Mouse (Mus musculus) heart, embryonic 16.5 days (tissue): ENCODE data around the gene Slc1a7. TPM values are rescaled to one million over a fixed set of nuclear protein-coding genes. Genes with fewer than 3 reads are reported as not detected.

Experiments
- ATAC-seq: fragments of 200-750 bp; cut with Nextera tagmentation; replicated peaks from 2 replicates; pipeline ENCODE4 v1.8.0; 2017; ENCODE audit warnings: moderate number of reproducible peaks; ENCODE audit not compliant: insufficient read depth, low FRiP score; ENCODE audit errors: extremely low read depth
- H3K27ac ChIP-seq: fragments of 300-500 bp; sonication (generic); 2 replicates; pipeline ENCODE4 v1.5.1; 2014; ENCODE audit warnings: mild to moderate bottlenecking, low read length, control low read depth, moderate library complexity
- H3K27me3 ChIP-seq: fragments of 300-500 bp; sonication (generic); 2 replicates; pipeline ENCODE4 v1.6.1; 2014; ENCODE audit warnings: low read length, mixed read lengths; ENCODE audit not compliant: control insufficient read depth, insufficient read depth
- H3K36me3 ChIP-seq: fragments of 300-500 bp; sonication (generic); 2 replicates; pipeline ENCODE4 v1.6.1; 2014; ENCODE audit not compliant: control insufficient read depth, insufficient read depth
- H3K4me1 ChIP-seq: fragments of 300-500 bp; sonication (generic); 2 replicates; pipeline ENCODE4 v1.6.1; 2014; ENCODE audit warnings: low read length, mixed read lengths; ENCODE audit not compliant: control insufficient read depth, insufficient read depth
- H3K4me2 ChIP-seq: fragments of 300-500 bp; sonication (generic); 2 replicates; pipeline ENCODE4 v1.6.1; 2014; ENCODE audit warnings: low read depth, mild to moderate bottlenecking, control low read depth, low read length
- H3K4me3 ChIP-seq: fragments of 300-500 bp; sonication (generic); 2 replicates; pipeline ENCODE4 v1.5.1; 2014; ENCODE audit warnings: mild to moderate bottlenecking, control low read depth, low read length
- H3K9ac ChIP-seq: fragments of 300-500 bp; sonication (generic); 2 replicates; pipeline ENCODE4 v1.6.1; 2014; ENCODE audit warnings: low read length, control low read depth
- H3K9me3 ChIP-seq: fragments of 300-500 bp; sonication (generic); replicated peaks from 2 replicates; pipeline ENCODE4 v1.6.1; 2016; ENCODE audit warnings: low read length; ENCODE audit not compliant: control insufficient read depth
- WGBS: fragments of 180-500 bp; shearing (Covaris S2); extraction: QIAGEN DNeasy Blood & Tissue Kit; methylation state at CpG from one replicate; pipeline ENCODE4 v1.1.7; 2014; 5-methylcytosine and 5-hydroxymethylcytosine counted together
- polyA plus RNA-seq: library from polyadenylated mRNA; unstranded; fragments of >200 nt; fragmentation: Nextera tagmentation; extraction: Ambion mirVana; gene quantifications from 2 replicates; pipeline ENCODE4 v1.2.1, GENCODE M21; 2015

The Slc1a7 gene
- polyA plus RNA-seq, 1 experiment from 2014 or later: not detected

GRCm38 (mm10) chr4:108025269-108025668, 57.1 kb downstream of the Slc1a7 start:
- Histone ChIP-seq H3K4me1 (no peaks in the 10 kb centered on the region), H3K27me3 (peaks cover 6% of the 10 kb centered on the region), H3K4me3 (no peak overlapping the region), H3K27ac (no peak overlapping the region), H3K9me3 (0 out of 2 replicates have a peak, but pooled peaks cover 5% of the 10 kb centered on the region), H3K4me2 (peak overlapping the region; percentile 40; the same call in 1 of the 2 replicates), H3K9ac (no peak overlapping the region), H3K36me3 (no peaks in the 10 kb centered on the region)
- no peak for ATAC-seq
- 10% methylated on average over 10 of the region's 10 CpGs for WGBS

DNA sequence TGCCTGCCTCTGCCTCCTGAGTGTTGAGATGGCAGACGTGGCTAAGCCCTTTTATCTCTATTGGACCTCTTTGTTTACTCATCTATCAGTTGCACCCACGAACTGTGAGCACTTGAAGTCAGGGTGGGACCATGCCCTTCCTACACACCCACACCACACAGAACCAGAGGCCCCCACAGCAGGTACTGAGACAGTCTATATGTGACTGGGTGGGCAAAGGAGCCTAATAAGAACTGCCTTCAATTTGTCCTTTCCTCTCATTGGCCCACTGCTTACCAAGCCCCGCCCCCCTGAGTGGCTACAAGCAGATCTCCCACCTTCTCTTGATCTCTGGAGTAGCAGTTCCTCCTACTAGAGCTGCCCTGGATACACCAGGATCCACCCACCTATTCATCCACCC, 58.1 kb downstream of the Slc1a7 start:
- H3K9ac ChIP-seq: no peak overlapping the region
- 39% methylated on average over 3 of the region's 3 CpGs for WGBS
- peaks cover 16% of the 10 kb centered on the region for H3K27me3 ChIP-seq
- no peak overlapping the region for H3K4me3 ChIP-seq
- no peak for ATAC-seq
- H3K4me1 ChIP-seq: 0 out of 2 replicates have a peak, but pooled peaks cover 1% of the 10 kb centered on the region
- no peaks in the 10 kb centered on the region for H3K36me3 ChIP-seq
- H3K4me2 ChIP-seq: no peak overlapping the region
- H3K27ac ChIP-seq: no peak overlapping the region
- H3K9me3 ChIP-seq: no peaks in the 10 kb centered on the region

DNA sequence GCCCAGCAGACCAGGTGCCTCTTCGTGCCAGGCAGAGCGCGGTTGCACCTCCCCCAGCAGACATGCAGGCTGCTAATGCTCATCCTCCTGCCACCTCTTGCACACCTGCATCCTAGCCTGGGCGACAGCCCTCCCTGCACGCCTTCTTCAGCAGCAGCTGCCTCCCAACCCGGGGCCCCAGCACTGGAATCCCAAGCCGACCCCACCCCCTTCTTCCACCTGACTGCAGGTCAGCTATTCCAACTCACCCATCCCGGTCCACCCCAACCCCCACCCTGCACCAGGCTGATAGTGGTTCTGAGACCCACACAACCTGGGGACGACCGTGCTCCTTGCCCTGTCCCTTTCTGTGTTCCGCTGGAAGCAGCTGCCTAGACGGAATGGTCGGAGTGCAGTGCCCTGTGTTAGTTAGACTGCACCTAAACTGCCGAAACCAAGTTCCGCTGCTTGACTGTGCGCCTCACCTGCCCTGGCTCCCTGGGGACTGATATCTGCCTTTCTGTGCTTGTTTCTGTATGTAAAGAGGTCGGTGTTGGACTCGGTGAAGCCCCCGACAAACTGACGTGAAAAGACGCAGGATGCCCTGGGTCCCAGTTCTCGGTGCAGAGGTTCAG, 62.9 kb downstream of the Slc1a7 start:
- peak overlapping the region; percentile 70 for H3K9ac ChIP-seq

DNA sequence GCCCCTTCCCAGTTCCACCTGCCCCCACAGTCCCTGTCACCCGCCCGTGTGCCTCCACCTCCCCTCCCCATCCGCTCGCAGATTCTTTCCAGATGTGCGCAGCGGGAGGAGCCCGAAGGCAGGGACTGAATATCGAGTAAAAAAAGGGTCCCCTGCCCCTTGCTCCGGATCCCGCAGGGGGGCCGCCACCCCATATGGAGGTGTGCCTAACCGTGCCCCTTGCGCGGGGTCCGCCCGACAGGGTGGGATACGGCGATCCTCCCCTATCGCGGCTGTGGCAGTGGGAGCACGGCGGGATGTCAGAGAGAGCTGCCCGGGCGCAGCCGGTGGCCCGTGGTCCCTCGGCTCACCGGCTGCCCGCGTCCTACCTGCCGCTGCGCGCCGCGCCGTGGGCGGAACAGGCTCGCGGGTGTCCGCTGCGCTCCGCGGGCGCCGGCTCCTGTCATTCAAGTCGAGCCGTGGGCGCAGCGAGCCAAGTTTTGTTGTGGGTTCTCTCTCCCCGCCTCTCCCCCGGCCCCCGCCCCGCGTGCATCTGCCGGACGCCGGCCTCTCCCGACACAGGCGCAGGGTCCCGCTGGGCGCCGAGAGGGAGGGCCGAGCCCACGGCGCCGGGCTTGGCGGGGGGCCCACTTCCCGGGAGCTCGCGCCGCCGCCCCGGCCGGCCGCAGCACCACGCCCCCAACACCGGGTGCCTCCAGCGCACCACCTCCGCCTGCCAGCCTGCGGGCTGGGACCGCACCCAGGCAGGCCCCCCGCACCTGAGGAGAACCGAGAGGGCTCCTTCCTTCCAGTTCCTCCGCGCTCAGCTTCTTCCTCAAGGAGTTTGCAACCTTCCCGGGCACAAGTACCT, 63.6 kb downstream of the Slc1a7 start:
- WGBS: under 1% methylated on average over 82 of the region's 86 CpGs
- ATAC-seq: 0 out of 2 replicates have a peak, but pooled peaks have one; percentile 21
- Histone ChIP-seq H3K27me3 (peaks cover 37% of the 10 kb centered on the region), H3K27ac (no peak overlapping the region), H3K4me2 (peak overlapping the region; percentile 99), H3K4me1 (peaks cover 7% of the 10 kb centered on the region; the same call in 1 of the 2 replicates), H3K9ac (peak overlapping the region; percentile 70), H3K4me3 (peak overlapping the region; percentile 62), H3K36me3 (no peaks in the 10 kb centered on the region), H3K9me3 (no peaks in the 10 kb centered on the region)

More for the DNA sequence above, 62.9 kb downstream of the Slc1a7 start:
- H3K27ac ChIP-seq: no peak overlapping the region
- H3K4me1 ChIP-seq: peaks cover 7% of the 10 kb centered on the region; the same call in 1 of the 2 replicates
- peak overlapping the region; percentile 62 for H3K4me3 ChIP-seq
- H3K27me3 ChIP-seq: peaks cover 37% of the 10 kb centered on the region
- H3K36me3 ChIP-seq: no peaks in the 10 kb centered on the region
- ATAC-seq: no peak
- H3K4me2 ChIP-seq: peak overlapping the region; percentile 99
- 9% methylated on average over 22 of the region's 22 CpGs for WGBS
- H3K9me3 ChIP-seq: no peaks in the 10 kb centered on the region

- Histone ChIP-seq H3K9me3 (no peaks in the 10 kb centered on the region), H3K27ac (no peak overlapping the region), H3K4me2 (peak overlapping the region; percentile 99), H3K4me3 (peak overlapping the region; percentile 62), H3K36me3 (no peaks in the 10 kb centered on the region), H3K9ac (peak overlapping the region; percentile 70), H3K27me3 (peaks cover 37% of the 10 kb centered on the region), H3K4me1 (peaks cover 7% of the 10 kb centered on the region; the same call in 1 of the 2 replicates)
- 0 out of 2 replicates have a peak, but pooled peaks have one; percentile 19 for ATAC-seq
- WGBS: 52% methylated on average over 11 of the region's 11 CpGs
Measured at GRCm38 (mm10) chr4:108032352-108032849, 64.3 kb downstream of the Slc1a7 start.

GRCm38 (mm10) chr4:108033041-108033764, 65.1 kb downstream of the Slc1a7 start:
- H3K27me3 ChIP-seq: peaks cover 37% of the 10 kb centered on the region
- H3K4me2 ChIP-seq: no peak overlapping the region
- whole genome bisulfite sequencing: 83% methylated on average over 8 of the region's 8 CpGs
- H3K27ac ChIP-seq: no peak overlapping the region
- H3K9me3 ChIP-seq: no peaks in the 10 kb centered on the region
- no peak overlapping the region for H3K9ac ChIP-seq
- ATAC-seq: no peak
- no peak overlapping the region for H3K4me3 ChIP-seq
- H3K36me3 ChIP-seq: no peaks in the 10 kb centered on the region
- peaks cover 7% of the 10 kb centered on the region; the same call in 1 of the 2 replicates for H3K4me1 ChIP-seq

DNA sequence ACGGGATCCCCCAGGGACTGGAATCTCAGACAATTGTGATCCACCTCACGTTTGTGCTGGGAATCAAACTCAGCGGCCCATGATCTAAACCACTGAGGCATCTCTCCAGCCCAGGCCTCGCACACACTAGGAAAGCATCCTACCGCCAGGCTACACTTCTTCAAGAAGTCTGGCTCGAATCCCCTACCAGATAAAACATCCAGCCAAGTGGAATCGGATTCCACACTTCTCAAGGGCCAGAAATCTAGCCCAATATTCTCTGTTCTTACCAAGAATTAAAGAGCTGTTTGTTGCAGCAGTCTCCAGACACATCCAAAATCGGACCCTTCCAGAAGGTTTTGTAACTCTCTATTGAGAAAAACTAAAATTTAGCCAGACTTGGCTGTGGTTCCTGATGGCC, 68.9 kb downstream of the Slc1a7 start:
- peaks cover 4% of the 10 kb centered on the region; the same call in 1 of the 2 replicates for H3K4me1 ChIP-seq
- ATAC-seq: no peak
- WGBS: 80% methylated on average over 8 of the region's 8 CpGs

GRCm38 (mm10) chr4:108045136-108046107, 77.3 kb downstream of the Slc1a7 start:
- Histone ChIP-seq H3K27me3 (no peaks in the 10 kb centered on the region), H3K4me3 (no peak overlapping the region), H3K9me3 (no peaks in the 10 kb centered on the region), H3K9ac (no peak overlapping the region), H3K4me1 (peaks cover 9% of the 10 kb centered on the region), H3K36me3 (peaks cover 8% of the 10 kb centered on the region; the same call in 1 of the 2 replicates), H3K27ac (peak overlapping the region; percentile 24; the same call in 1 of the 2 replicates), H3K4me2 (no peak overlapping the region)
- 61% methylated on average over 19 of the region's 19 CpGs for WGBS
- ATAC-seq: peak; percentile 41; the same call in 1 of the 2 replicates

More for the DNA sequence above, 68.9 kb downstream of the Slc1a7 start:
- no peak overlapping the region for H3K4me3 ChIP-seq
- no peaks in the 10 kb centered on the region for H3K36me3 ChIP-seq
- no peak overlapping the region for H3K4me2 ChIP-seq
- no peak overlapping the region for H3K9ac ChIP-seq
- no peak overlapping the region for H3K27ac ChIP-seq
- H3K27me3 ChIP-seq: peaks cover 14% of the 10 kb centered on the region
- no peaks in the 10 kb centered on the region for H3K9me3 ChIP-seq
